Mouse (Mus musculus) B cell, adult 2 months (primary cell): Measurements from ENCODE around the gene Src.

ENCODE experiments used
- DNase-seq, 2 experiments: peaks; one replicate each; pipeline ENCODE4 v3.0.0; 2022

The Src gene

DNA sequence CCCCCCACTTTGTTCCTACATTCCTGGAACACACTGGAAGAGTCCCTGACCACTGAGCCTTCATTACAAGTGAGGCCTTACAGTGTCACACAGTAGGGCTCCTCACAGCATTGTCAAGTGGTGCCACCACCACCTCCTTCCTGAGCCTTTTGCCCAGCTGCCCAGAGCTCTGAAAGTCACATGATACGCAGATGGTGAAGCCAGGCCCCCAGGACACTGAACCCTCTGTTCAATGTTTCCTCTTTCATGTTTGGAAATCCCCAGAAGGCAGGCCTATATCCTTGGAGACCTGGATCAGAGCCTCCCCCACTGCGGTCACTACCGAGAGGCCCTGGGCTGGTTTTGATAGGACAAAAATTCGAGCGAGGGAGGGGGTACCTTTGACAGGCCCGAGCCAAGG, 1.0 kb upstream of the Src start:
- no peak for DNase-seq

- DNase-seq: no peak
Measured at GRCm38 (mm10) chr2:157418609-157419071, 396 bp downstream of the Src start.

DNA sequence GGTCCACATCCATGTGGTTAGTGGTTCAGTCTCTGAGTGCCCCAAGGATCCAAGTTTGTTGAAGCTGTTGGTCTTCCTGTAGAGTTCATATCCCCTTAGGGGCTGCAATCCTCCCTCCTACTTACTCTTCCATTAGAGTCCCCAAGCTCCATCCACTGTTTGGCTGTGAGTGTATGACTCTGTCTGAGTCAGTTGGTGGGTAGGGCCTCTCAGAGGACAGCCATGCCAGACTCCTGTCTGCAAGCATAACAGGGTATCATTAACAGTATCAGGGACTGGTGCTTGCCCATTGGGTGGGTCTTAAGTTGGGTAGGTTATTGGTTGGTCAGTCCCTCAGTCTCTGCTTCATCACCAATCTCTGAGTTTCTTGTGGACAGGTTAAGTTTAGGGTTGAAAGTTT, 1.3 kb downstream of the Src start:
- DNase-seq: no peak

- no peak for DNase-seq
Measured at GRCm38 (mm10) chr2:157420404-157420803, 2.2 kb downstream of the Src start.

DNA sequence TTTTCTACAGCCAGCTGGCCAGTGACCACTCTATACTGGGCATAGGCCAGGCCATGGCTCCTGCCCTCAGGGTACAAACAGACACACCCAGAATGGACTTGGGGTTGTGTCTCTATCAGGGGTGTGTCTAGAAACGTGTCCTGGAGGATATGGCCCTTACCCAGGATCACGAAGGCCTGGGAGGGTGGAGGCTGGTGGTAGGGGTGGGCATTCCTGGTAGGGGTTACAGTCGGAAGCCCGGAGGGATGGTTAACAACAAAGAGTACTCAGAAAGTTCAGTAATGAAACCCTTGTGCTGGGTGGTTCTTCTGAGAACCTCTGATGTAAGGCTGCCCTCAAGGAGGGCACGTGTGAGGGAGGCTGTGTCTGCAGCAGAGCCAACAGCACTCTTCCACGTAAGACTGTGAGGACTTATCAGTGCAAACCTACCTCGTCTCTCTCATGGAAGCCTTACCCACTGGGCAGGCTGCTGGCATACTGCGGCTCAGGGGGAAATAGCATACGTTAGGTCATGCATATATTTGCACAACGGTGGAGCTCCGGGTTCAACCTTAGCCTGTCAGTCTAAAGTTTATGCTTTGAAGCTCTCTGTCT, 3.9 kb downstream of the Src start:
- DNase-seq: no peak

DNA sequence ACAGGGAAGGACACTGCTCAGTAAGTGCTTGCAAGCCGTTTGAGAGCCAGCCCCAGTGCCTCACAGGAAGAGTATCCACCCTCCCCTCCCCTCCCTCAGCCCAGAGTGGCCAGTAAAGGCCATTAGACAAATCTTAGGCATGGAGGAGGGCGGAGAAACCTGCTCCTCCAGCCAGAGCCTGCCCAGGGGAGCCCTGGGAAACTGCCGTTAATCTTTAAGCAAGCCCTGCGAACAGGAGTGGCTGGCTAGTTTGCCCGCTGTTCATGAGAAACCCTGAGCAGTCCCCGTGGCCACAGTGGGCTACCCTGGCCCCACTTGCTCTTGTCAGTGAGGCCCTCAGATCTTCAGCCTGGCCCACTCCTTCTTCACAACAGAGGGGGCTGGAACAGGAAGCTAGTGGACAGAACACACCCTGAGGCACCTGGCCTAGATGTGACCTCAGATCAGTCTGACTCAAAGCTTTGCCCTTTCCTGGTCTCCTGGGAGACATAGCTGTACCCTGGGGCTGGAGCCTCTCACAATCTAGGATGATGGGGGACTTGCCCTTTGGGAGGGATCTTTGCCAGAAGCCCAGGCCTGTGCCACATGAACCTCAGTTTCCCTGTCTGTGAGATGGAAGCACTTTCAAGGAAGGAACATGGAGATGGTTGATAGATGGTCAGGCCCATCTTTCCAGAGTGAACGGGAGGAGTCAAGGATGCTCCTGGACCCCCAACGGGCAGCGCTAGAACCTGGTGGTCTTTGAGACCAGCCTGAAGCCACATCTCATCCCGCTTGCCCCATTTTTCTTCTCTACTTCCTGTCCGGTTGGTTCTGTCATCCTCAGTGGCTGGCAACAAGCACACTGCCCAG, 4.8 kb downstream of the Src start:
- DNase-seq: no peak

GRCm38 (mm10) chr2:157423706-157424125, 5.5 kb downstream of the Src start:
- DNase-seq: no peak

- peak; percentile 39 to 43 for DNase-seq
Measured at GRCm38 (mm10) chr2:157424126-157424903, 6.1 kb downstream of the Src start.

GRCm38 (mm10) chr2:157424904-157425642, 6.8 kb downstream of the Src start:
- DNase-seq: no peak

DNA sequence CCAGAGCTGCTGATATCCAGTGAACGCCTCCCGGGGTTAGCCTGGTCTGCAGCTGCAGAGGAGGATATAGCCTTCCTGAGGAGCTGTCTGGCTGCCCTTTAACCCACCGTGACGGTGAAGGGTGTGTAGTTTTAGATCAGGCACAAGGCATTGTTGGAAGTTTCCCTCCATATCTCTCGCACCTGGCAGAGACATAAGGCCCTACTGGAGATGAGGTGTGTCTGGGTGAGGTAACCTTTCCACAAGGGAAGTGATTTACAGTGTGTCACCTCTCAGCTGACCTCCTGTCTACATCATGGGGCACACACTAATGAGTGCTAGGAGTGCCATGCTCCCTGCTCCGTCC, 7.4 kb downstream of the Src start:
- no peak for DNase-seq

DNA sequence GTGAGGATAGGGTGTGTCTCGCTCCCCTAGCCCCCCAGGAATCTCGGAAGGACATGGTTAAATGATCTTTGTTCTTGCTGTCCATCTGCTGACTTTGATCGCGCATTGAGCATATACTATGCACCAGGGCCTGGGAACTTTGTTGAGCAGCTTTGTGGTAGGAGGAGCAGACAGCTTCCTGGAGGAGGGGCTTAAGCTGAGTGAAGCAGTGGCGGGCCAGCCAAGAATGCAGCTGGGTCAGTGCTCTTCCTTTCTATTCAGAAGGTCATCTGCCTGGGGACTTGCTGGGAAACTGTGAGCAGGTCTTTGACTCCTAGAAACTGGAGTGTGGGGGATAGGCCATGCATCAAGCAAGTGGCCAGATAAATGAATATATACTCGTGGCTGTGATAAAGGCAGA, 7.9 kb downstream of the Src start:
- no peak for DNase-seq

DNA sequence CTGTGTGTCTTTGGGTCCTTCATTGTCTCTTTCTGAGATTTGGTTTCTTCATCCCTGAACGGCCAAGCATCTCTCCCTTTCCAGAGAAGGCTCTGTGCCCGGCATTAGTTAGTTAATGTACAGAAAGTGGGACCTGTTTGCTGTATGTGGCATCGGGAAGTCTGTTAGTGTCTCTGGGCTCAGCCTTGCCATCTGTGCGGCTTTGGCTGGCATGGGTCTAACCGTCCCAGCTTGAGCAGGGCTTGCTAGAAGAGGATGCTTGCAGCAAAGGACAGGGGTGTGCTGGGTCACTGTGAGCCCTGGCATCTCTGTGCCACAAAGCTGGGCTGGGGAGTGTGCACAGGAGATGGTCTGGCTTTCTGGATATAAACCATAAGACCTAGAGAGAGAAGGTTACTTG, 8.9 kb downstream of the Src start:
- DNase-seq: no peak

DNA sequence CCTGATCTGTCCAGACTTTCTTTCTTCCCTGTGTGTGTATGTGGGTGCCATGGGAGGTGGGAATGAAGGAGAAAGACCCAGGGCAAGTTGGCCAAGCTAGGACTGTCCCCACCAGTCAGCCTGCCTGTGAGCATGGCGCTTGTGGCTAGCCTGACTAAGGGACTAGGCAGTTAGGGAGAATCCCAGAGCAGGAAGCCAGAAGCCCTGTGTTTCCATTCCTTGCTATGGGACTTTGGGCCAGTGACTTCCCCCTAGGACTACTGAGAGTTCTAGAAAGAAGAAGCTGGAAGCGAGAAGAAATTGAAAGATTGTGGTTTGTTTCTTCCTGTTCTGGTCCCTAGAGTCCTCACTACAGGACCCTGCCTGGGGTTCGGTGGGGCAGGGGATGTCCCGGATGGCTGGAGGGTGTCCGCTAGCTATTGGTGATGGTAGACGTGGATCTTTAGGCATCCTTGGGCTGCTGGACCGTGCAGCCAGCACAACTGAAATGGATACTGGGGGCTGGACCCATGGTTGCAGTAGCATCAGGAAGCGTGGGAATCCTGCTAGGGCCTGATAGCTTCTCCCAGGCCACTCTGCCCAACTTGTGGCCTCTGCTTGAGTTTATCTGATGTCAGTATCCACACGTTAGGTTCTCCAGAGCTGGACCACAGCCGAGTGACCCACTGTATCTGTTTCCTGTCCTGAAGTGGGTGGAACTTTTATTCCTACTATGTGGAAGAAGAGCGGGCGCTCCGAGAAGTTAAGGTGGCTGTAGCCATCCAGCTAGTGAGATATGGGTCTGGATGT, 10.3 kb downstream of the Src start:
- peak; percentile 24 to 37 for DNase-seq

DNA sequence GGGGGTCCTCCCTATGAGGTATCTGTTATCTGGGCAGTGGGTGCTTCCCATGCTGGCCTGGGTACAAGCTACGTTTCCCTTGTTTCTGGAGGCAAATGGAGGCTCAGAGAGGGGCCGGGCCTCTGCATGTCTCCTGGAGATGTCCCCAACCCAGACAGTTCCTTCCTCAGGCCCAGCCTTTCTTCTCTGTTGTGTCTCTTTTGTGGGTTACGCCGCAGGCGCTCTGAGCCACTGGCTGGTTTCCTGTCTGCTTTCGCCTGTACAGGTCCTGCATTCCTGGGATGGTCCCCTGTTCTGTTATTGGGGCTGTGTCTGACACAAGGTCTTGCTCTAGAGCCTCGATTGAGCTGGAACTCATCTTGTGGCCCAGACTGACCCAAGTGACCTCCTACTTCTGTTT, 11.5 kb downstream of the Src start:
- DNase-seq: no peak

DNA sequence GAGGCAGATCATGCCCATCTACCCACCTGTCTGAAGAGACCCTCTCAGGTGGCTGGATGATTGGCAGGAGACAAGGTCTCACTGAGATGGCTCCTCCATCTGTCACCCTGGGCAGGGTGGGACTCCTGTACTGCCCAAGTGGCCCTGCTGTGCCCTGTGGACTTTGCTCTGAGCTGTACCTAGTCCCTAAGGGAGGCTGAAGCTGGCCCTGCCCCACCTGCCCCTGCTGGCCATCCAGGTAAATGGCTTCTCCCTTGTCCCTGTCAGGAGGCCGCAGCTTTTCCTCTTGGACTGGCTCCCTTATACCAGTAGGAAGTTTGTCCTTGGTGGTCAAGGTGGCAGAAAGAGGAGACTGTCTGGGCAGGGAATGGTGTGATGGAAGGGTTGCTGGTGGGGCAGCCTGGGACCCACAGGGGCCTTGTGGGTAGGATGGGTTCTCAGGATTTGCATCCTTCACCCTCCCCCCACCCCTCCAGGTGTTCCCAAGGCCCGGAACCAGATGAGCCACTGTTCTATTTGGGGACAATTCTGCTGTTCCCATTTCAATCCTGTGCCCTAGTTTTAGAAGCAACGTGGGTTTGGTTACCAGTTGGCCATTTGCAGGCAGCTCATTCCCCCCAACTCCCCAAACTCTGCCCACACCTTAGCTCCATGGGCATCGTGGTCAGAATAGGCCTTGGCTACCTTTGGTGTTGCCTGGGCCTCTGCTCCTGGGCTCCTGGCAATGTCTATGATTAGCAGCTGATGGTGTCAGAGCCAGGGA, 12.6 kb downstream of the Src start:
- no peak for DNase-seq

DNA sequence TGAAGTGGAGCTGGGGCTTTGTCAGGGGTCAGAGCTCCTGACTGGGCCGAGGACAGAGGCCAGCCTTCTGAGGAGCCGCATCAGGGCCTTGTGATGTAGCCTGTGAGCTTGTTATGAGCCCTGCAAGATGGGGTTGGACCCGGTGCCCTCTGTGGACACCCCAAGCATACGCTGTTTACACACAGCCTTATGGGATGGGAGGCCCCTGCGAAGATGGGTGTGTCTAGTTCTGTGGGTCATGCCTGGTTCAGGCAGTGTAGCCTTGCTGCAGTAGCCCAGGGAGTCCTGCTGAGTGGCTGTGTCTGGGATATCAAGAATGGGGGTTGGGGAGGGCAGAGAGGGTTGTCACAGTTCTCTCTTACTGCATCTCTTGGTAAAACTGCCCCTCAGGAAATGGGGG, 13.7 kb downstream of the Src start:
- no peak for DNase-seq

DNA sequence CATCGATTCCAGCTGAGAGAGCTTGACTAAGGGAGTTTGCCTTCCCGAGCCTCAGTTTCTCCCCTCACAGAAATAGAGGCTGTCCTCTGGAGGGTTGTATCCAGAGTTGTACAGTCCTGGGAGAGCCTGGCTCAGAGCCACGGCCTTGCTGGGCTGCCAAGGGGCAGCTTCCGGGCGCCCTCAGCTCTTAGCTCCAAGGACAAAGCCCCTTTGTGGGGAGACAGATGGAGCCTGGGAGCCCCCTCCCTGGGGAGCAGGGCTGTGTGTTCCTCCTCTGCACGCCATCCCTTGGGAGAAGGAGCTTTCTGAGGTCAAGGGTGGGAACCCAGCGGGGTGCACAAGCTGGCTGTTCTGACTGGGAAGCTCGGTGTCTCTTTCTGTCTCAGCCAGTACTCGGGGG, 14.2 kb downstream of the Src start:
- DNase-seq: no peak

- no peak for DNase-seq
Measured at GRCm38 (mm10) chr2:157434041-157434440, 15.8 kb downstream of the Src start.

GRCm38 (mm10) chr2:157434497-157434896, 16.3 kb downstream of the Src start:
- DNase-seq: no peak

GRCm38 (mm10) chr2:157436496-157436895, 18.3 kb downstream of the Src start:
- DNase-seq: no peak

- no peak for DNase-seq
Measured at GRCm38 (mm10) chr2:157437123-157437522, 18.9 kb downstream of the Src start.
